In the genomic region with DNA sequence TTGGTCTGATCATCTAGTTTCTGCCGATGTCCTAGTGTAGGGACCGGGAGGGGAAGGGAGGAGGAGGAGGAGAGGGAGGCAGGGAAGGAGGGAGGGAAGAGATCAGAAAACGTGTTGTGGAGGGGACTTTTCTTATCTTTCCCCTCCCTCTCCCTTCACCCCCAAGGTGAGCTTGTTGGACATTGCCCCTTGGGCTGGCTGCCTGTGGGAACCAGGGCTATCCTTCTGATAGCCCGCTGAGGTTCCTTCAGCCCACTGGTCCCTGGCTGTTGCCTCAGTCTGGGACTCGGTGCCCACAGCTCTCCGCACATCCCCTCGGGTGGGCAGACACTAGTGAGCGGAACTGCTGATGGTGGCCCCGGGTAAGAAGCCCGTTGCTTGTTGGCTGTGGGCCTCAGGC, we compare ENCODE assay signal across 18 mouse cellular contexts.
DNase-seq lines count a peak whose midpoint lies in the region; ATAC-seq and TF ChIP-seq lines count a peak whose summit lies in the region.
"Had no signal": no experiment of that assay in that cellular context is flagged by ENCODE, and none has a peak within 500 bp of the region (broad histone marks: within the 10 kb centered on the region; RNA-seq: fewer than 3 reads in every experiment).

No protein-coding gene starts in this region.

- no peak for TF ChIP-seq POLR2A in spleen, adult 2 months (IDR thresholded peaks at IDR 0.05; ENCODE audit: low read depth, low read length)

- no peak overlapping the region for H3K4me3 ChIP-seq in heart, embryonic 16.5 days (ENCODE audit: low read length)
- no peak overlapping the region for H3K4me3 ChIP-seq in heart, embryonic 11.5 days (ENCODE audit: low read depth, low read length)
- no peak overlapping the region for H3K4me3 ChIP-seq in spleen, adult 2 months (ENCODE audit: extremely low read depth, insufficient read depth, insufficient read length)
- H3K4me3 ChIP-seq in intestine, postnatal 0 days (ENCODE audit: low read depth, low read length): no peak overlapping the region
- no peak overlapping the region for H3K4me3 ChIP-seq in stomach, postnatal 0 days (ENCODE audit: low read depth, low read length)
- H3K4me3 ChIP-seq: heart, embryonic 12.5 days; layer of hippocampus, adult 2 months; left cerebral cortex, adult 2 months; liver, embryonic 13.5 days had no signal

- H3K9me3 ChIP-seq in heart, embryonic 16.5 days (replicated peaks; ENCODE audit: control insufficient read depth, low read length): no peaks in the 10 kb centered on the region
- H3K9me3 ChIP-seq in heart, embryonic 11.5 days (replicated peaks; ENCODE audit: control insufficient read depth, low read length): no peaks in the 10 kb centered on the region
- H3K9me3 ChIP-seq in intestine, postnatal 0 days (ENCODE audit: control insufficient read depth): no peaks in the 10 kb centered on the region
- no peaks in the 10 kb centered on the region for H3K9me3 ChIP-seq in stomach, postnatal 0 days (ENCODE audit: control insufficient read depth, low read length)
- H3K9me3 ChIP-seq: G1E; liver, embryonic 13.5 days had no signal

- H3K27ac ChIP-seq in heart, embryonic 16.5 days (ENCODE audit: low read length): 0 out of 2 replicates have a peak overlapping the region, but pooled peaks have one; percentile 15
- H3K27ac ChIP-seq in heart, embryonic 11.5 days (ENCODE audit: low read depth, low read length): no peak overlapping the region
- H3K27ac ChIP-seq in spleen, adult 2 months (ENCODE audit: insufficient read depth, low read length): peak overlapping the region; percentile 47
- H3K27ac ChIP-seq in intestine, postnatal 0 days (ENCODE audit: low read depth, low read length): no peak overlapping the region
- peak overlapping the region; percentile 81 for H3K27ac ChIP-seq in stomach, postnatal 0 days (replicated peaks)
- H3K27ac ChIP-seq: layer of hippocampus, adult 2 months; left cerebral cortex, adult 2 months; liver, embryonic 13.5 days had no signal

- H3K36me3 ChIP-seq in heart, embryonic 16.5 days (ENCODE audit: control insufficient read depth, insufficient read depth): no peaks in the 10 kb centered on the region
- no peaks in the 10 kb centered on the region for H3K36me3 ChIP-seq in heart, embryonic 11.5 days (ENCODE audit: control insufficient read depth, insufficient read depth, low read length)
- peaks cover 6% of the 10 kb centered on the region for H3K36me3 ChIP-seq in spleen, adult 2 months (ENCODE audit: control insufficient read depth, insufficient read depth, low read length)
- no peaks in the 10 kb centered on the region for H3K36me3 ChIP-seq in intestine, postnatal 0 days (ENCODE audit: control insufficient read depth, insufficient read depth)
- no peaks in the 10 kb centered on the region for H3K36me3 ChIP-seq in stomach, postnatal 0 days (ENCODE audit: control insufficient read depth, insufficient read depth, low read length)
- H3K36me3 ChIP-seq: heart, embryonic 12.5 days had no signal

- ATAC-seq in heart, embryonic 16.5 days (replicated peaks; ENCODE audit: extremely low read depth, insufficient read depth, low FRiP score): no peak
- no peak for ATAC-seq in heart, embryonic 11.5 days (replicated peaks; ENCODE audit: insufficient number of reproducible peaks, low FRiP score, low TSS enrichment)
- peak; percentile 36; the same call in 1 of the 2 replicates for ATAC-seq in intestine, postnatal 0 days
- peak; percentile 36 for ATAC-seq in stomach, postnatal 0 days (ENCODE audit: low FRiP score, low TSS enrichment)
- no peak for ATAC-seq in inflammation-experienced regulatory T-cells, adult 6 months

- no peak for TF ChIP-seq EP300 in stomach, postnatal 0 days (optimal IDR thresholded peaks at IDR 0.05)

- DNase-seq in spleen, adult 2 months (ENCODE audit: low read depth in 1 of 2, low spot score in 2 of 2): no peak
- no peak for DNase-seq in spleen, adult 12 weeks (ENCODE audit: low spot score)
- DNase-seq in stomach, postnatal 0 days (ENCODE audit: low spot score): no peak
- DNase-seq in adrenal gland, adult 2 months: no peak
- DNase-seq: adrenal gland, postnatal 25 days; cerebellum, postnatal 25 days; gastrocnemius, postnatal 14 days; kidney, adult 9 months; liver, embryonic 13.5 days; right cerebral cortex, postnatal 25 days had no signal

- H3K27me3 ChIP-seq in heart, embryonic 16.5 days (ENCODE audit: control insufficient read depth, insufficient read depth, low read length): no peaks in the 10 kb centered on the region
- H3K27me3 ChIP-seq in heart, embryonic 11.5 days (ENCODE audit: control insufficient read depth, insufficient read depth, low read length): peaks cover 2% of the 10 kb centered on the region; the same call in 1 of the 2 replicates
- no peaks in the 10 kb centered on the region for H3K27me3 ChIP-seq in spleen, adult 2 months (ENCODE audit: control insufficient read depth, insufficient read depth, low read length)
- no peaks in the 10 kb centered on the region for H3K27me3 ChIP-seq in intestine, postnatal 0 days (replicated peaks; ENCODE audit: control insufficient read depth, insufficient read depth, low read length)
- no peaks in the 10 kb centered on the region for H3K27me3 ChIP-seq in stomach, postnatal 0 days (ENCODE audit: control insufficient read depth, insufficient read depth, low read length)
- H3K27me3 ChIP-seq: liver, embryonic 13.5 days had no signal

- no peak overlapping the region for H3K9ac ChIP-seq in heart, embryonic 16.5 days (ENCODE audit: low read length)
- H3K9ac ChIP-seq in heart, embryonic 11.5 days (ENCODE audit: low read depth, low read length): no peak overlapping the region
- H3K9ac ChIP-seq in intestine, postnatal 0 days (ENCODE audit: low read depth, low read length): no peak overlapping the region
- H3K9ac ChIP-seq in stomach, postnatal 0 days (ENCODE audit: low read length): no peak overlapping the region
- H3K9ac ChIP-seq: heart, embryonic 12.5 days; liver, embryonic 13.5 days had no signal

- peaks cover 6% of the 10 kb centered on the region for H3K4me1 ChIP-seq in heart, embryonic 16.5 days (ENCODE audit: control insufficient read depth, insufficient read depth, low read length)
- H3K4me1 ChIP-seq in heart, embryonic 11.5 days (ENCODE audit: control insufficient read depth, insufficient read depth, low read length): peaks cover 9% of the 10 kb centered on the region; the same call in 1 of the 2 replicates
- peaks cover 17% of the 10 kb centered on the region; the same call in 1 of the 2 replicates for H3K4me1 ChIP-seq in spleen, adult 2 months (ENCODE audit: control insufficient read depth, insufficient read depth, insufficient read length)
- H3K4me1 ChIP-seq in intestine, postnatal 0 days (replicated peaks; ENCODE audit: control insufficient read depth, insufficient read depth, low read length): 0 out of 2 replicates have a peak, but pooled peaks cover 4% of the 10 kb centered on the region
- peaks cover 3% of the 10 kb centered on the region; the same call in 1 of the 2 replicates for H3K4me1 ChIP-seq in stomach, postnatal 0 days (replicated peaks; ENCODE audit: control insufficient read depth, insufficient read depth)

- TF ChIP-seq CTCF in spleen, adult 2 months (IDR thresholded peaks at IDR 0.05; ENCODE audit: extremely low read depth, insufficient read depth, insufficient read length, insufficient replicate concordance): no peak
- TF ChIP-seq CTCF in intestine, postnatal 0 days (IDR thresholded peaks at IDR 0.05; ENCODE audit: low read depth): no peak
- TF ChIP-seq CTCF in stomach, postnatal 0 days (IDR thresholded peaks at IDR 0.05; ENCODE audit: low read depth): no peak

- H3K4me2 ChIP-seq in heart, embryonic 16.5 days (ENCODE audit: low read depth, low read length): no peak overlapping the region
- H3K4me2 ChIP-seq in heart, embryonic 11.5 days: no peak overlapping the region
- H3K4me2 ChIP-seq in intestine, postnatal 0 days (replicated peaks; ENCODE audit: low read depth): no peak overlapping the region
- no peak overlapping the region for H3K4me2 ChIP-seq in stomach, postnatal 0 days (replicated peaks; ENCODE audit: low read depth)
- H3K4me2 ChIP-seq: heart, embryonic 12.5 days; liver, embryonic 13.5 days had no signal

- whole genome bisulfite sequencing in heart, embryonic 16.5 days: 66% methylated on average over 10 of the region's 10 CpGs
- 64% methylated on average over 10 of the region's 10 CpGs for WGBS in heart, embryonic 11.5 days (ENCODE audit: insufficient replicate concordance)
- WGBS in spleen, adult 2 months: 41% methylated on average over 10 of the region's 10 CpGs
- 55% methylated on average over 10 of the region's 10 CpGs for WGBS in intestine, postnatal 0 days
- WGBS in stomach, postnatal 0 days: 61% methylated on average over 10 of the region's 10 CpGs

Comparison
In these comparisons a context has a peak if more than half of its experiments do, and no peak if none do; other contexts are left out.
1. H3K27ac ChIP-seq: peak in heart, embryonic 16.5 days (single experiment), spleen, adult 2 months (single experiment) and stomach, postnatal 0 days (single experiment); none in heart, embryonic 11.5 days (single experiment) and intestine, postnatal 0 days (single experiment).
2. ATAC-seq: peak in intestine, postnatal 0 days (single experiment) and stomach, postnatal 0 days (single experiment); none in heart, embryonic 16.5 days (single experiment), heart, embryonic 11.5 days (single experiment) and inflammation-experienced regulatory T-cells, adult 6 months (single experiment).